Mouse (Mus musculus): ENCODE data around the gene Tagln2. TPM values are rescaled to one million over a fixed set of nuclear protein-coding genes. Genes with fewer than 3 reads are reported as not detected.

The Tagln2 gene
- polyA plus RNA-seq, 1 experiment from 2014 or later = 609 TPM

GRCm38 (mm10) chr1:172539827-172540226, 40.0 kb downstream of the Tagln2 start:
- CTCF ChIA-PET = interaction anchor here (1.6 kb wide), 1 partner anchor 11 kb away, joined by 5 read pairs; no protein-coding TSS in a partner anchor
- POLR2A ChIA-PET = no interaction called here
- ATAC-seq (no peak), DNase-seq (ENCODE audit: low read depth, low spot score) (no peak)
- in situ Hi-C loops (cut with MboI; ENCODE audit: low pct_unique_long_range_greater_than_20kb) = loop anchor here (25.0 kb wide), 1 partner anchor 847 kb away; no protein-coding TSS in a partner anchor
- peaks cover 20% of the 10 kb centered on the region for H3K27me3 ChIP-seq
- TF ChIP-seq CTCF (IDR thresholded peaks at IDR 0.05) = no peak

- POLR2A ChIA-PET = no interaction called here
- no peak for TF ChIP-seq CTCF (IDR thresholded peaks at IDR 0.05)
- ATAC-seq = no peak
- peaks cover 21% of the 10 kb centered on the region for H3K27me3 ChIP-seq
- DNase-seq (ENCODE audit: low read depth, low spot score) = no peak
- in situ Hi-C loops (cut with MboI; ENCODE audit: low pct_unique_long_range_greater_than_20kb) = loop anchor here (25.0 kb wide), 1 partner anchor 847 kb away; no protein-coding TSS in a partner anchor
- CTCF ChIA-PET = no interaction called here
Observed at GRCm38 (mm10) chr1:172540283-172540820, 40.5 kb downstream of the Tagln2 start.

GRCm38 (mm10) chr1:172546062-172546461, 46.2 kb downstream of the Tagln2 start:
- peaks cover 14% of the 10 kb centered on the region for H3K27me3 ChIP-seq
- POLR2A ChIA-PET = no interaction called here
- TF ChIP-seq CTCF (IDR thresholded peaks at IDR 0.05) = no peak
- in situ Hi-C loops (cut with MboI; ENCODE audit: low pct_unique_long_range_greater_than_20kb) = loop anchor here (25.0 kb wide), 1 partner anchor 841 kb away; no protein-coding TSS in a partner anchor
- peak; percentile 61 for ATAC-seq
- DNase-seq (ENCODE audit: low read depth, low spot score) = no peak
- CTCF ChIA-PET = interaction anchor here (1.3 to 1.5 kb wide), 3 partner anchors 18 to 137 kb away, joined by 3 to 7 read pairs (median 3); no protein-coding TSS in a partner anchor

GRCm38 (mm10) chr1:172548501-172548900, 48.7 kb downstream of the Tagln2 start:
- peaks cover 5% of the 10 kb centered on the region for H3K27me3 ChIP-seq
- ATAC-seq (no peak), DNase-seq (ENCODE audit: low read depth, low spot score) (no peak)
- ChIA-PET CTCF (no interaction called here), POLR2A (no interaction called here)
- no peak for TF ChIP-seq CTCF (IDR thresholded peaks at IDR 0.05)
- in situ Hi-C loops (cut with MboI; ENCODE audit: low pct_unique_long_range_greater_than_20kb) = loop anchor here (25.0 kb wide), 1 partner anchor 839 kb away; no protein-coding TSS in a partner anchor

- in situ Hi-C loops (cut with MboI; ENCODE audit: low pct_unique_long_range_greater_than_20kb) = loop anchor here (25.0 kb wide), 1 partner anchor 838 kb away; no protein-coding TSS in a partner anchor
- ATAC-seq (no peak), DNase-seq (ENCODE audit: low read depth, low spot score) (no peak)
- H3K27me3 ChIP-seq = peaks cover 5% of the 10 kb centered on the region
- ChIA-PET CTCF (no interaction called here), POLR2A (no interaction called here)
- TF ChIP-seq CTCF (IDR thresholded peaks at IDR 0.05) = no peak
Observed at GRCm38 (mm10) chr1:172549314-172549713, 49.5 kb downstream of the Tagln2 start.

GRCm38 (mm10) chr1:172549717-172550116, 49.9 kb downstream of the Tagln2 start:
- no peak for TF ChIP-seq CTCF (IDR thresholded peaks at IDR 0.05)

GRCm38 (mm10) chr1:172550551-172550951, 50.7 kb downstream of the Tagln2 start:
- no peak for TF ChIP-seq CTCF (IDR thresholded peaks at IDR 0.05)
- POLR2A ChIA-PET = no interaction called here
- in situ Hi-C loops (cut with MboI; ENCODE audit: low pct_unique_long_range_greater_than_20kb) = no loop called here
- ATAC-seq = no peak
- H3K27me3 ChIP-seq = no peaks in the 10 kb centered on the region
- CTCF ChIA-PET = no interaction called here
- no peak for DNase-seq (ENCODE audit: low read depth, low spot score)

More at GRCm38 (mm10) chr1:172549717-172550116, 49.9 kb downstream of the Tagln2 start:
- DNase-seq (ENCODE audit: low read depth, low spot score) = no peak
- in situ Hi-C loops (cut with MboI; ENCODE audit: low pct_unique_long_range_greater_than_20kb) = loop anchor here (25.0 kb wide), 1 partner anchor 838 kb away; no protein-coding TSS in a partner anchor
- ChIA-PET POLR2A (no interaction called here), CTCF (no interaction called here)
- peaks cover 5% of the 10 kb centered on the region for H3K27me3 ChIP-seq
- ATAC-seq = no peak

- POLR2A ChIA-PET = no interaction called here
Observed at GRCm38 (mm10) chr1:172551009-172551408, 51.2 kb downstream of the Tagln2 start.

GRCm38 (mm10) chr1:172552623-172553022, 52.8 kb downstream of the Tagln2 start:
- CTCF ChIA-PET = no interaction called here
- ATAC-seq (no peak), DNase-seq (ENCODE audit: low read depth, low spot score) (no peak)
- in situ Hi-C loops (cut with MboI; ENCODE audit: low pct_unique_long_range_greater_than_20kb) = no loop called here
- no peaks in the 10 kb centered on the region for H3K27me3 ChIP-seq
- POLR2A ChIA-PET = no interaction called here
- TF ChIP-seq CTCF (IDR thresholded peaks at IDR 0.05) = no peak

More at GRCm38 (mm10) chr1:172551009-172551408, 51.2 kb downstream of the Tagln2 start:
- in situ Hi-C loops (cut with MboI; ENCODE audit: low pct_unique_long_range_greater_than_20kb) = no loop called here
- DNase-seq (ENCODE audit: low read depth, low spot score) = no peak
- H3K27me3 ChIP-seq = no peaks in the 10 kb centered on the region
- TF ChIP-seq CTCF (IDR thresholded peaks at IDR 0.05) = no peak
- no peak for ATAC-seq
- CTCF ChIA-PET = interaction anchor here (0.8 kb wide), 1 partner anchor 12 kb away, joined by 3 read pairs; no protein-coding TSS in a partner anchor

- in situ Hi-C loops (cut with MboI; ENCODE audit: low pct_unique_long_range_greater_than_20kb) = no loop called here
- DNase-seq (ENCODE audit: low read depth, low spot score) (no peak), ATAC-seq (no peak)
- POLR2A ChIA-PET = no interaction called here
- no peak for TF ChIP-seq CTCF (IDR thresholded peaks at IDR 0.05)
- CTCF ChIA-PET = interaction anchor here (1.0 kb wide), 1 partner anchor 27 kb away, joined by 3 read pairs; no protein-coding TSS in a partner anchor
- H3K27me3 ChIP-seq = no peaks in the 10 kb centered on the region
Observed at GRCm38 (mm10) chr1:172555638-172556037, 55.8 kb downstream of the Tagln2 start, which contains the start of gene Vsig8. Vsig8 (plus strand) TSS chr1:172555938.

Other genes starting within 250 kb of the Tagln2 start
- gene Atp1a4, start 241.6 kb upstream of the Tagln2 start, polyA plus RNA-seq (2021) = 0.06 TPM
- 148 TPM for gene Igsf8, start 238.4 kb upstream of the Tagln2 start, polyA plus RNA-seq (2021)
- 0.69 TPM for gene Atp1a2, start 202.0 kb upstream of the Tagln2 start, polyA plus RNA-seq (2021)
- 0.08 TPM for gene Kcnj9, start 170.7 kb upstream of the Tagln2 start, polyA plus RNA-seq (2021)
- 0.04 TPM for gene Kcnj10, start 158.8 kb upstream of the Tagln2 start, polyA plus RNA-seq (2021)
- gene Pigm, start 123.5 kb upstream of the Tagln2 start, polyA plus RNA-seq (2021) = 6.6 TPM
- gene Slamf9, start 24.7 kb upstream of the Tagln2 start, polyA plus RNA-seq (2021) = 0.08 TPM
- 11.0 TPM for gene Igsf9, start 18.3 kb upstream of the Tagln2 start, polyA plus RNA-seq (2021)
- 0.08 TPM for gene Cfap45, start 20.8 kb downstream of the Tagln2 start, polyA plus RNA-seq (2021)
- gene Vsig8, start 55.9 kb downstream of the Tagln2 start, polyA plus RNA-seq (2021) = 0.04 TPM
- gene Slamf8, start 90.5 kb downstream of the Tagln2 start, polyA plus RNA-seq (2021) = not detected
- not detected for gene Fcrl6, start 102.5 kb downstream of the Tagln2 start, polyA plus RNA-seq (2021)
- gene Dusp23, start 132.9 kb downstream of the Tagln2 start, polyA plus RNA-seq (2021) = 0.78 TPM
- 0.04 TPM for gene Crp, start 198.0 kb downstream of the Tagln2 start, polyA plus RNA-seq (2021)